In the genomic region with DNA sequence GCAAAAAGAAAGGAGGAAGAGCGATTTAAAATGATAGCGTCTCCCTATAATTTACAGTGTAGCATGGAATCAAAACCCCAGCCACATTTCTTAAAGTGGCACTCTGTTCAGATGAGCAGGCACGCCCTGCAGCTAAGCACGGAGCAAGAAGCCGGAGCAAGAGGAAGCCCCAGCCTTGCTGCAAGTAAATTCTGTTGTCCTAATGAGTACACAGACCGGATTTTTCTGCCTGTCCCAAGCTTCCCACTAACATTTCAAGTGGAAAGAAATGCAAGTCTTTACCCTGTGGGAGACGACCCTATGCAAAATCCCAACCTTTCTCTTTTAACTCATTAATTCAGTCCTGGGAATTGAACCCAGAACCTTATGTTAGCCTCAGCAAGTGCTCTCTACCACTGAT, we compare ENCODE assay signal across 30 mouse cellular contexts. TPM values are rescaled to one million over a fixed set of nuclear protein-coding genes. Genes with fewer than 3 reads are reported as not detected.
A peak's percentile ranks its signal among the peaks of the same experiment; 100 is the strongest.
DNase-seq lines count a peak whose midpoint lies in the region; ATAC-seq and TF ChIP-seq lines count a peak whose summit lies in the region.
"Had no signal": no experiment of that assay in that cellular context is flagged by ENCODE, and none has a peak within 500 bp of the region (broad histone marks: within the 10 kb centered on the region; RNA-seq: fewer than 3 reads in every experiment).

No protein-coding gene starts in this region.

- no peaks in the 10 kb centered on the region for H3K27me3 ChIP-seq in limb, embryonic 13.5 days
- no peaks in the 10 kb centered on the region for H3K27me3 ChIP-seq in limb, embryonic 10.5 days (ENCODE audit: low read depth, poor library complexity, severe bottlenecking)
- H3K27me3 ChIP-seq in E14TG2a.4 (ENCODE audit: insufficient read depth, low read length) = no peaks in the 10 kb centered on the region
- H3K27me3 ChIP-seq: CH12.LX; embryonic facial prominence, embryonic 15.5 days; forebrain, embryonic 13.5 days; hindbrain, embryonic 12.5 days; intestine, embryonic 15.5 days; limb, embryonic 12.5 days had no signal

- H3K36me3 ChIP-seq in limb, embryonic 13.5 days = peaks cover 77% of the 10 kb centered on the region
- H3K36me3 ChIP-seq in limb, embryonic 10.5 days = peaks cover 78% of the 10 kb centered on the region
- H3K36me3 ChIP-seq in E14TG2a.4 (ENCODE audit: insufficient read depth, low read length) = peaks cover 78% of the 10 kb centered on the region

- TF ChIP-seq CTCF in E14TG2a.4 (conservative IDR thresholded peaks at IDR 0.05; ENCODE audit: low read length) = no peak

- H3K9me3 ChIP-seq in limb, embryonic 13.5 days = no peaks in the 10 kb centered on the region
- H3K9me3 ChIP-seq in limb, embryonic 10.5 days (replicated peaks) = no peaks in the 10 kb centered on the region
- H3K9me3 ChIP-seq in E14TG2a.4 (ENCODE audit: low read length) = no peaks in the 10 kb centered on the region
- H3K9me3 ChIP-seq: embryonic facial prominence, embryonic 10.5 days; embryonic facial prominence, embryonic 15.5 days; forebrain, embryonic 13.5 days; hindbrain, embryonic 12.5 days; intestine, embryonic 15.5 days; limb, embryonic 12.5 days; liver, embryonic 15.5 days; midbrain, embryonic 13.5 days had no signal

- no peak for DNase-seq in limb, embryonic 10.5 days (ENCODE audit: low spot score)
- DNase-seq in 3T3-L1 (ENCODE audit: low read depth, low spot score) = peak; percentile 7
- peak; percentile 55 for DNase-seq in ZHBTc4 (ENCODE audit: low read depth, low spot score)
- DNase-seq in ovary, postnatal 10 days (ENCODE audit: low spot score) = no peak
- no peak for DNase-seq in spleen, postnatal 10 days (ENCODE audit: low spot score in 2 of 2)
- DNase-seq: adrenal gland, adult 8-10 months; cerebellum, adult 8-10 months; cerebellum, postnatal 25 days; gastrocnemius, postnatal 10 days; heart, postnatal 10 days; kidney, adult 2 months; kidney, postnatal 4 days; layer of hippocampus, postnatal 36 days; retina, postnatal 1 day; right cerebral cortex, postnatal 25 days; thymus, adult 2 months; thymus, postnatal 36 days had no signal

- H3K4me1 ChIP-seq in limb, embryonic 13.5 days = peaks cover 25% of the 10 kb centered on the region
- H3K4me1 ChIP-seq in limb, embryonic 10.5 days = peaks cover 20% of the 10 kb centered on the region
- peaks cover 75% of the 10 kb centered on the region for H3K4me1 ChIP-seq in E14TG2a.4 (replicated peaks; ENCODE audit: low read depth, low read length)
- H3K4me1 ChIP-seq: midbrain, embryonic 13.5 days had no signal

- 0 out of 2 replicates have a peak overlapping the region, but pooled peaks have one; percentile 13 for H3K9ac ChIP-seq in limb, embryonic 13.5 days
- H3K9ac ChIP-seq: embryonic facial prominence, embryonic 15.5 days; forebrain, embryonic 13.5 days; hindbrain, embryonic 12.5 days; intestine, embryonic 15.5 days; limb, embryonic 12.5 days; liver, embryonic 15.5 days; midbrain, embryonic 13.5 days had no signal

- no peak overlapping the region for H3K27ac ChIP-seq in limb, embryonic 13.5 days
- no peak overlapping the region for H3K27ac ChIP-seq in limb, embryonic 10.5 days
- H3K27ac ChIP-seq: embryonic facial prominence, embryonic 10.5 days; embryonic facial prominence, embryonic 15.5 days; forebrain, embryonic 13.5 days; hindbrain, embryonic 12.5 days; hindbrain, postnatal 0 days; intestine, embryonic 15.5 days; limb, embryonic 12.5 days; liver, embryonic 15.5 days; macrophage; midbrain, embryonic 13.5 days had no signal

- ATAC-seq in limb, embryonic 13.5 days (ENCODE audit: low FRiP score, low read depth) = no peak
- ATAC-seq: forebrain, embryonic 13.5 days; hindbrain, postnatal 0 days; intestine, embryonic 15.5 days; midbrain, embryonic 13.5 days had no signal

- no peak overlapping the region for H3K4me3 ChIP-seq in limb, embryonic 13.5 days
- H3K4me3 ChIP-seq in limb, embryonic 10.5 days = no peak overlapping the region
- peak overlapping the region; percentile 97 for H3K4me3 ChIP-seq in E14TG2a.4 (replicated peaks; ENCODE audit: low read length)
- H3K4me3 ChIP-seq: embryonic facial prominence, embryonic 10.5 days; embryonic facial prominence, embryonic 15.5 days; forebrain, embryonic 13.5 days; hindbrain, embryonic 12.5 days; intestine, embryonic 15.5 days; limb, embryonic 12.5 days; liver, embryonic 15.5 days; midbrain, embryonic 13.5 days had no signal

- no peak overlapping the region for H3K4me2 ChIP-seq in limb, embryonic 13.5 days (replicated peaks)
- H3K4me2 ChIP-seq: embryonic facial prominence, embryonic 15.5 days; forebrain, embryonic 13.5 days; hindbrain, embryonic 12.5 days; intestine, embryonic 15.5 days; limb, embryonic 12.5 days; liver, embryonic 15.5 days; midbrain, embryonic 13.5 days had no signal

- 84% methylated on average over 7 of the region's 7 CpGs for WGBS in limb, embryonic 13.5 days
- 90% methylated on average over 7 of the region's 7 CpGs for WGBS in limb, embryonic 10.5 days

RNA-seq across cellular contexts. Expression of a gene that starts 4.8 kb away (rescaled TPM):
- polyA plus RNA-seq in limb, embryonic 13.5 days (2015; fragmentation: Nextera tagmentation; extraction: Ambion mirVana) = 219 and 234 TPM in 2 replicates
- 129 and 191 TPM in 2 replicates for polyA plus RNA-seq in limb, embryonic 10.5 days (2016; fragmentation: Nextera tagmentation; extraction: Ambion mirVana)

Comparison
In these comparisons a context has a peak if more than half of its experiments do, and no peak if none do; other contexts are left out.
1. DNase-seq: peak in 3T3-L1 (single experiment) and ZHBTc4 (single experiment); none in limb, embryonic 10.5 days (single experiment), ovary, postnatal 10 days (single experiment) and spleen, postnatal 10 days (0 of 2).